ENCODE assay signal across 17 mouse cellular contexts in genomic region chr1:134274483-134274920, GRCm38 (mm10). TPM values are rescaled to one million over a fixed set of nuclear protein-coding genes. Genes with fewer than 3 reads are reported as not detected.
A peak's percentile ranks its signal among the peaks of the same experiment; 100 is the strongest.
DNase-seq lines count a peak whose midpoint lies in the region; ATAC-seq lines count a peak whose summit lies in the region.
"Had no signal": no experiment of that assay in that cellular context is flagged by ENCODE, and none has a peak within 500 bp of the region (broad histone marks: within the 10 kb centered on the region; RNA-seq: fewer than 3 reads in every experiment).

No protein-coding gene starts in this region.

- no peak overlapping the region for H3K9ac ChIP-seq in forebrain, embryonic 15.5 days (replicated peaks)
- H3K9ac ChIP-seq: liver, embryonic 12.5 days had no signal

- H3K9me3 ChIP-seq in forebrain, embryonic 15.5 days, result no peaks in the 10 kb centered on the region
- H3K9me3 ChIP-seq in forebrain, embryonic 10.5 days, result no peaks in the 10 kb centered on the region
- H3K9me3 ChIP-seq: heart, embryonic 10.5 days; liver, embryonic 12.5 days had no signal

- intact Hi-C loops in left cerebral cortex, postnatal 4 days (cut with DNase I), result no loop called here
- intact Hi-C loops in left cerebral cortex, postnatal 36 days (cut with DNase I), result no loop called here

- peak overlapping the region; percentile 83 for H3K27ac ChIP-seq in forebrain, embryonic 15.5 days (replicated peaks)
- H3K27ac ChIP-seq in forebrain, embryonic 10.5 days, result no peak overlapping the region
- H3K27ac ChIP-seq: heart, embryonic 10.5 days; liver, embryonic 12.5 days had no signal

- 66% methylated on average over 7 of the region's 7 CpGs for WGBS in forebrain, embryonic 15.5 days
- 87% methylated on average over 7 of the region's 7 CpGs for WGBS in forebrain, embryonic 10.5 days

- no peaks in the 10 kb centered on the region for H3K27me3 ChIP-seq in forebrain, embryonic 15.5 days
- H3K27me3 ChIP-seq in forebrain, embryonic 10.5 days (ENCODE audit: poor library complexity, severe bottlenecking), result no peaks in the 10 kb centered on the region
- H3K27me3 ChIP-seq: Patski had no signal

- no peaks in the 10 kb centered on the region for H3K36me3 ChIP-seq in forebrain, embryonic 15.5 days
- H3K36me3 ChIP-seq in forebrain, embryonic 10.5 days (replicated peaks), result no peaks in the 10 kb centered on the region
- H3K36me3 ChIP-seq: heart, embryonic 10.5 days; liver, embryonic 12.5 days had no signal

- peaks cover 32% of the 10 kb centered on the region for H3K4me1 ChIP-seq in forebrain, embryonic 15.5 days
- peaks cover 5% of the 10 kb centered on the region; the same call in 1 of the 2 replicates for H3K4me1 ChIP-seq in forebrain, embryonic 10.5 days
- H3K4me1 ChIP-seq: liver, embryonic 12.5 days had no signal

- H3K4me2 ChIP-seq in forebrain, embryonic 15.5 days (replicated peaks), result no peak overlapping the region
- H3K4me2 ChIP-seq: liver, embryonic 12.5 days; midbrain, embryonic 11.5 days had no signal

- ATAC-seq in forebrain, embryonic 15.5 days (replicated peaks), result peak; percentile 51; the same call in 1 of the 2 replicates
- ATAC-seq: liver, embryonic 12.5 days; Patski had no signal

- no peak overlapping the region for H3K4me3 ChIP-seq in forebrain, embryonic 15.5 days
- no peak overlapping the region for H3K4me3 ChIP-seq in forebrain, embryonic 10.5 days
- H3K4me3 ChIP-seq: heart, embryonic 10.5 days; liver, embryonic 12.5 days had no signal

- no peak for DNase-seq in forebrain, embryonic 10.5 days (ENCODE audit: extremely low spot score, low spot score)
- peak; percentile 72 for DNase-seq in left cerebral cortex, postnatal 4 days
- DNase-seq in left cerebral cortex, postnatal 36 days (ENCODE audit: low spot score in 2 of 2), result no peak
- peak; percentile 93 to 94 for DNase-seq in cerebellum, postnatal 25 days
- DNase-seq in skeletal muscle tissue, adult 2 months (ENCODE audit: low read depth, low spot score), result peak; percentile 61
- DNase-seq in layer of hippocampus, adult 9-10 months (ENCODE audit: low spot score), result no peak
- no peak for DNase-seq in embryo, embryonic 10 days (ENCODE audit: low spot score)
- DNase-seq: kidney, adult 18-20 months; lung, postnatal 10 days; thymus, postnatal 4 days had no signal

RNA-seq across cellular contexts. Expression of gene Myog, which starts 15.3 kb away (rescaled TPM):
- polyA plus RNA-seq in forebrain, embryonic 15.5 days (2015; fragmentation: Nextera tagmentation; extraction: Ambion mirVana), result 0.22 TPM in 1 of 2 replicates, not detected in the other
- not detected in 2 replicates for polyA plus RNA-seq in forebrain, embryonic 10.5 days (2016; fragmentation: Nextera tagmentation; extraction: Ambion mirVana)
- total RNA-seq in left cerebral cortex, postnatal 4 days (2021), result not detected
- total RNA-seq in left cerebral cortex, postnatal 36 days (2021), result not detected
- total RNA-seq: heart, postnatal 25 days had no signal
- polyA plus RNA-seq: large intestine, adult 2 months; midbrain, embryonic 11.5 days; Patski had no signal

RNA-seq across cellular contexts. Expression of gene Adora1, which starts 39.3 kb away (rescaled TPM):
- 14.0 and 15.7 TPM in 2 replicates for polyA plus RNA-seq in forebrain, embryonic 15.5 days (2015; fragmentation: Nextera tagmentation; extraction: Ambion mirVana)
- 0.14 and 0.36 TPM in 2 replicates for polyA plus RNA-seq in forebrain, embryonic 10.5 days (2016; fragmentation: Nextera tagmentation; extraction: Ambion mirVana)
- 10 to 100 TPM; 75.5 to 76.4 TPM for total RNA-seq in left cerebral cortex, postnatal 4 days (2021)
- 100 to 1,000 TPM; 175 to 206 TPM for total RNA-seq in left cerebral cortex, postnatal 36 days (2021)

RNA-seq across cellular contexts. Expression of gene Ppfia4, which starts 58.2 kb away (rescaled TPM):
- 9.3 and 11.3 TPM in 2 replicates for polyA plus RNA-seq in forebrain, embryonic 15.5 days (2015; fragmentation: Nextera tagmentation; extraction: Ambion mirVana)
- polyA plus RNA-seq in forebrain, embryonic 10.5 days (2016; fragmentation: Nextera tagmentation; extraction: Ambion mirVana), result 1.6 and 2.1 TPM in 2 replicates
- 10 to 100 TPM; 62.6 to 72.1 TPM for total RNA-seq in left cerebral cortex, postnatal 4 days (2021)
- total RNA-seq in left cerebral cortex, postnatal 36 days (2021), result 10 to 100 TPM; 48.4 to 49.5 TPM

Comparison
In these comparisons a context has a peak if more than half of its experiments do, and no peak if none do; other contexts are left out.
1. DNase-seq: peak in left cerebral cortex, postnatal 4 days (single experiment), cerebellum, postnatal 25 days (2 of 2) and skeletal muscle tissue, adult 2 months (single experiment); none in forebrain, embryonic 10.5 days (single experiment), left cerebral cortex, postnatal 36 days (0 of 2), layer of hippocampus, adult 9-10 months (single experiment) and embryo, embryonic 10 days (single experiment).